Mouse (Mus musculus): ENCODE measurements at regions not wholly inside any gene's neighbourhood (a gene's known extent, or its start where the extent isn't known, plus 50 kb on each side); places are given as distances from the start of the nearest gene placed in this dataset.

DNA sequence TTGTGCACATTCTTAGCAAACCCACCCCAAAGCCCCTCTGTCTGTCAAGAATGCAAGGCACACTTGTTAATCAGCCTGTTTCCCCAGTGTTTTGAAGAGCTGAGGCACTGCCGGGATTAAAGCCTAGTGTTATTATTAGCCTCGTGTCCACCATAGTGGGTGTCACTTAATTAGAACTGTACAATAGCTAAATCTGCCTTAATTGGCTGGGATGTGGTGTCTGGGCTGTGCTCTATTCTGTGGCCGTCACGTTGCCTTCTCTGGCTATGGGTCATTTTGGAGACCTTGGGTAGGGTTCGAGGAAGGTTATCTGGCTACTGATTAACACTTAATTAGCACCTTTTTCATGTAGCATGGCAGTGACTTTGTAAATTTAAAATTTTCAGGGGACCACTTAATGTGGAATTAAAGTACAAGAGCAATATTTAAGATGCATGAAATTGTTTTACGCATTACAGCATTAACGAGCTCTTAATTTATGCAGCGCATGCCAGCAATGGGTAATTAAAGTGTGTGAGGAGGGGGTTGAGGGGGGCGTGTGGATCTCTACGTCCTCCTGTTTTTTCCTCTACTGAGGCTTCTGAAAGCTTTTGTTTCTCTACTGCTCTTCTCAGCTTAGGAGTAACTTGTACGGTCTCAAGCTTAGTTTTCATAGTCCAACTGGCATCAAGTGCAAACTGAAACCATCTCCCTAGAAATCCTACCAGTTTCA is 124.5 kb upstream of the Atp6ap2 start:
- Histone ChIP-seq H3K9ac (no peak overlapping the region), H3K4me1 (peaks cover 17% of the 10 kb centered on the region), H3K36me3 (no peaks in the 10 kb centered on the region), H3K27me3 (no peaks in the 10 kb centered on the region; the same call in 1 of the 2 replicates), H3K4me3 (no peak overlapping the region), H3K27ac (no peak overlapping the region), H3K9me3 (replicated peaks) (no peaks in the 10 kb centered on the region), H3K4me2 (replicated peaks) (no peak overlapping the region)
- ATAC-seq (ENCODE audit: low FRiP score): no peak
- 73% methylated on average over 11 of the region's 11 CpGs for WGBS

DNA sequence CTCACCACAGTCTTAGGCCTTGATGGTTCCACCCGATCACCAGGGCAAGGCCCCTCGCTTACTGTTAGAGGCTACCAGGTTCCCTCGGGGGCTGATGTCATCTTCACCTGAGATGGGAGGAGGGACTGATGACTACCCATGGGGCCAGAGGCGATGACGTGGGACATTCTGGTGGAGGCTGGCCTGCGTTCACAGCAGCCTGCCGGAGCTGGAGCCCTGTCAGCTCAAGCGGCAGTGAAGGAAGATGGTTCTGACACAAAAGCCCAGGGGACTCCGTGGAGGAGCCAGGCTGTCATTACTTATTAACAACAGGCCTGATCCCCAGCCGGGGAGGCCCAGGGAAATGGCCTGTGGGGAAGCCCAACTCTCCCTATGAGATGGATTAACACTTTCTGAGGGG is 121.3 kb upstream of the Atp6ap2 start:
- peak overlapping the region; percentile 81 for H3K27ac ChIP-seq
- ATAC-seq (ENCODE audit: low FRiP score): peak; percentile 69
- WGBS: 32% methylated on average over 10 of the region's 10 CpGs

DNA sequence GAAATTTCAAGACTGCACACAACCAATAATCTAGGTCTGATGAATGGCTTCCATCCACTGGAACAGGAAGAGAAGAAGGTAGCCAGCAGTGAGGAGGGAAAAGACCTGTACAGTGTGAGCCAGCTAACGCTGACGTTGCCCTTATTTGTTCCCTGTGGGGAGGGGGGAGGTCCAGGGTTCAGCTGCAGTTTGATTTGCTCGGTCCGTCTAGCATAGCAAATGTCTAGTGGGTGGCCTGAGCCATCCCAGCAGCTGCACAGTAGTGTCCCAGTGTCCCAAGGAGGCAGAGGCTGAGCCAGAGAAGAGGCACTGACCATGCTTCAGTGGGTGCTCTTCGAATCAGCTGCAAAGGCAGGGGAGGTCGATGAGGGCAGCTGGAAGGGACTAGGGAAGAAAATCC is 120.7 kb upstream of the Atp6ap2 start:
- peak; percentile 59 for ATAC-seq (ENCODE audit: low FRiP score)
- peak overlapping the region; percentile 81 for H3K27ac ChIP-seq
- 36% methylated on average over 6 of the region's 6 CpGs for WGBS

More for the DNA sequence above, 121.3 kb upstream of the Atp6ap2 start:
- no peak overlapping the region for H3K4me2 ChIP-seq (replicated peaks)
- peaks cover 18% of the 10 kb centered on the region for H3K4me1 ChIP-seq
- H3K27me3 ChIP-seq: no peaks in the 10 kb centered on the region; the same call in 1 of the 2 replicates
- H3K36me3 ChIP-seq: no peaks in the 10 kb centered on the region
- H3K9ac ChIP-seq: no peak overlapping the region
- no peaks in the 10 kb centered on the region for H3K9me3 ChIP-seq (replicated peaks)
- no peak overlapping the region for H3K4me3 ChIP-seq

DNA sequence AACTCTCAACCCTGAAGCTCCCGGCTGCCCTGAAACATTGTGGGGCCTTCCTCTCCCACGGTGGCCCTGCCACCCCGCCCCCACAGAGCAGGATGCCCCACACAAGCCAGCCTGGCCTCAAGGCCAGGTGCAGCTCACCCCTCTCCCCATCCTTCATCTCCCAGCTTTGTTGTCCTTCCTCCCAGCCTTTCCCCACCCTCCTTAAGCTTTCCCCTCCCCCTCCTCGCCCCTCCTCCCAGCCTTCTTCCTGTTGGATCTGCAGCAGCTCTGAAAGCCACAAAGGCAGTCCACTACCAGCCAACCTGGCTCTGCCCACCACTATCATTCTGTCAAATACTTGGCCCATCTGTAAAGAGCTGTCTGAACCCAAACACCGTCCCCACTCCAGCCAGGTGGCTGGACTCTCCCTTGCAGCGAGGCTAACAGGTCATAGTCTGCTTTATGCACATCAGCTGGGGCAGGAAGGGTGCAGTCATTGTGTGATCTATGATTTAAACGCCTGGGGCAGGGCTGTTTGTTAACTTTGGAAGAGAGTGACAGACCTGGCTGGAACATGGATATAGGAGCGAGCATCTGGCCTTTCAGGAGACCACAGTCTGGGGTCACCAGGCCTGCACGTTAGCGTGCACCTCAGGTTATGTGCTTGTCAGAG is 119.9 kb upstream of the Atp6ap2 start:
- no peak overlapping the region for H3K4me3 ChIP-seq
- peak; percentile 12 for ATAC-seq (ENCODE audit: low FRiP score)
- 42% methylated on average over 10 of the region's 10 CpGs for WGBS
- H3K4me1 ChIP-seq: peaks cover 18% of the 10 kb centered on the region
- H3K9ac ChIP-seq: no peak overlapping the region
- no peaks in the 10 kb centered on the region for H3K36me3 ChIP-seq
- no peaks in the 10 kb centered on the region; the same call in none of the 2 replicates for H3K27me3 ChIP-seq
- H3K27ac ChIP-seq: peak overlapping the region; percentile 81
- no peak overlapping the region for H3K4me2 ChIP-seq (replicated peaks)
- no peaks in the 10 kb centered on the region for H3K9me3 ChIP-seq (replicated peaks)

More for the DNA sequence above, 120.7 kb upstream of the Atp6ap2 start:
- H3K4me3 ChIP-seq: no peak overlapping the region
- no peaks in the 10 kb centered on the region; the same call in 1 of the 2 replicates for H3K27me3 ChIP-seq
- peaks cover 18% of the 10 kb centered on the region for H3K4me1 ChIP-seq
- no peak overlapping the region for H3K9ac ChIP-seq
- 0 out of 2 replicates have a peak overlapping the region, but pooled peaks have one; percentile 4 for H3K4me2 ChIP-seq (replicated peaks)
- no peaks in the 10 kb centered on the region for H3K36me3 ChIP-seq
- no peaks in the 10 kb centered on the region for H3K9me3 ChIP-seq (replicated peaks)

DNA sequence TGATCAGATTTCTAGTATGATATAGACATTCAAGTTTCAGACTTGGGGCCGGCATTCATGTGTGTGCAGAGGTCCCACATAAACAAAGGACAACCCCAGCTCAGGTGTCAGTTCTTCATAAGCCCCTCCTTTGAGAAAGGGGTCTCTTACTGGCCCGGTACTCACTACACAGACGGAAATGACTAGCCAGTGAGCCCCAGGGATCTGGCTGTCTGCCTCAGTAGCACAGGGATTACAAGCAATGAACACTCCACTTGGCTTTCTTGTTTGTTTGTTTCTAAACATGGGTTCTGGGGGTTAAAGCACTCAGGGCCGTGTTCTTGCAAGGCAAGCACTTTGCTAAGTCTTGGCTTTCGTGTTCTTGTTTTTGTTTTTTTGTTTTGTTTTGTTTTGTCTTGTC is 115.3 kb upstream of the Atp6ap2 start:
- Histone ChIP-seq H3K4me3 (no peak overlapping the region), H3K27me3 (no peaks in the 10 kb centered on the region; the same call in none of the 2 replicates), H3K27ac (no peak overlapping the region), H3K36me3 (no peaks in the 10 kb centered on the region), H3K4me1 (peaks cover 12% of the 10 kb centered on the region), H3K9me3 (replicated peaks) (no peaks in the 10 kb centered on the region), H3K9ac (no peak overlapping the region), H3K4me2 (replicated peaks) (no peak overlapping the region)
- WGBS: 79% methylated on average over 5 of the region's 5 CpGs
- no peak for ATAC-seq (ENCODE audit: low FRiP score)

DNA sequence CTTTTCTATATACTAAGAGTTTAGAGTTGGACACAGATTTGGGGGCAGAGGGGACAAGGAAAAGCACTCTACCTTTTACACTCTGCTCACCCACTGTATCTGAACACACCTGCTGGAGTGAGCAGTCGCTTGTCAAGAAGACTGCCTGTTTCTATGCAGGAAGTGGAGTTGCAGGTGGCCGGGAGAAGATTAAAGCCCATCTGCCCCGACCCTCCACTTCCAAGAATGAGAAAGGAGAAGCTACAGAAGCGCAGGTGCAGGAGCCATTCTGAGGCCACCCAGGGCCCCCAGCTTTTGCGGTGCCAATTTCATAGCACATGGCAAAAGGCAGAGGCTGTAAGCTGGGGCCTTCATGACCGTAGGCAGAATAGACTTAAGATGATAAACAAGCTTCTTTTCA is 108.4 kb upstream of the Atp6ap2 start:
- 79% methylated on average over 6 of the region's 6 CpGs for WGBS
- Histone ChIP-seq H3K36me3 (no peaks in the 10 kb centered on the region), H3K27me3 (peaks cover 8% of the 10 kb centered on the region; the same call in 1 of the 2 replicates), H3K9ac (no peak overlapping the region), H3K4me3 (no peak overlapping the region), H3K4me2 (replicated peaks) (no peak overlapping the region), H3K4me1 (0 out of 2 replicates have a peak, but pooled peaks cover 3% of the 10 kb centered on the region), H3K27ac (no peak overlapping the region), H3K9me3 (replicated peaks) (no peaks in the 10 kb centered on the region)
- ATAC-seq (ENCODE audit: low FRiP score): no peak

DNA sequence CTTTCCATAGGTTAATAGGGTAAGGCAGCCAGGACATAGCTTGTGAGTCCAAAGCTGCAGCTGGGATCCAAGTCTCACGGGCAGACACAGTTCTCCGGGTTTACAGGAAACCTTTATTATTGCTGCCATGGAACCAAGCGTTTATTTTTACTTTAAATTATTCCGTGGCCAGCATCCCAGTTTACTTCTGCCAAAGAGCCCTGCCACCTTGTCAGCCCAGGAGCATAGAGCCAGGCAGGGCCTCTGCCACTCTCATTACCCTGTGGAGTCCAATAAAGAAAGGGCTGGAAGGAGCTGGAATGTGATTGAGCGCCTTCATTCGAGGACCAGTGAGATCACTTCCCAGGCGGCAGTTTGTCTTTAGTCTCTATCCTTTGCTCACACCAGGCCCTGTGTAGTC is 96.6 kb upstream of the Atp6ap2 start:
- Histone ChIP-seq H3K27me3 (peaks cover 10% of the 10 kb centered on the region; the same call in 1 of the 2 replicates), H3K4me2 (replicated peaks) (no peak overlapping the region), H3K9ac (no peak overlapping the region), H3K36me3 (no peaks in the 10 kb centered on the region), H3K27ac (no peak overlapping the region), H3K4me1 (no peaks in the 10 kb centered on the region), H3K9me3 (replicated peaks) (no peaks in the 10 kb centered on the region), H3K4me3 (no peak overlapping the region)
- WGBS: 86% methylated on average over 7 of the region's 7 CpGs
- ATAC-seq (ENCODE audit: low FRiP score): no peak

DNA sequence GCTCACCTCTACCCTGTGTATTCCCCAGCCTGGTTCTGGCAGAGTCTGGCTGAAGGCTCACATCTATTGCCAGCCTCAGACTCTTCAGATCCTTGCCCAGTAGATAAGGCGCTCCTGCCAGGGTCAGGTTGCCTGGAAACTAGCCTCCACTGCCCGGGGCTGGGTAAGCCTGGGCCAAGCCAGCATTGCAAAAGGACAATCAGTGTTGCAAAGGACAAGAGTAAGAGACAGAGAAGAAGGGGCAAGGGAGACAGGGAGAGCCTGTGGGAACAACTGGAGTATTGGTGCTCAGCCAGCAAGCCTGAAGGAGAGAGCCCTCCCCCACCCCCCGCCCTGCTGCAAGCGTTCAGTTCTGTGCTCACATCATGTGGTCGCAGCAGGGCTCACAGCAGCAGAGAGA is 94.4 kb upstream of the Atp6ap2 start:
- no peaks in the 10 kb centered on the region for H3K36me3 ChIP-seq
- ATAC-seq (ENCODE audit: low FRiP score): no peak
- no peak overlapping the region for H3K27ac ChIP-seq
- 54% methylated on average over 5 of the region's 5 CpGs for WGBS
- no peak overlapping the region for H3K4me3 ChIP-seq
- no peak overlapping the region for H3K9ac ChIP-seq
- no peak overlapping the region for H3K4me2 ChIP-seq (replicated peaks)
- peaks cover 10% of the 10 kb centered on the region; the same call in 1 of the 2 replicates for H3K27me3 ChIP-seq
- H3K4me1 ChIP-seq: no peaks in the 10 kb centered on the region
- no peaks in the 10 kb centered on the region for H3K9me3 ChIP-seq (replicated peaks)

DNA sequence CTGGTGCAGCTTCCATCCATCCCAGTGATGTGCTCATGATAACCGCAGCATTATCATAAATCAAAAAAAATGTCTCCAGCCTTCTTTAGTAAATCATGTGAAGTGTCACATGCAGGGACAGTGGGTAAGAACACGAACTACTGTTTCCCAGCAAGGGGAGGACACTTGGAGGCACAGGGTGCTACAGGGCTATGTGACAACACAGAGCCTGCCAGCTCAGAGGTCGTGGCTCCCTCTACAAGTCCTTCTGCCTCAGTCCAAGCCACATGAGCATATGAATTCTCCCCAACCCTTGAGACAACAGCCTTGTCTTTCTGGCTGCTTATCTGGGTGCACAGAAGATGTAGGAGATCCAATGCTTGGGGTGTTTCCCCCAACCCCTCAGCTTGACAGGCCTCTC is 93.7 kb upstream of the Atp6ap2 start:
- peaks cover 10% of the 10 kb centered on the region; the same call in 1 of the 2 replicates for H3K27me3 ChIP-seq
- no peak overlapping the region for H3K4me3 ChIP-seq
- ATAC-seq (ENCODE audit: low FRiP score): no peak
- H3K4me2 ChIP-seq (replicated peaks): no peak overlapping the region
- H3K36me3 ChIP-seq: no peaks in the 10 kb centered on the region
- no peak overlapping the region for H3K27ac ChIP-seq
- no peak overlapping the region for H3K9ac ChIP-seq
- WGBS: 69% methylated on average over 3 of the region's 3 CpGs
- no peaks in the 10 kb centered on the region for H3K9me3 ChIP-seq (replicated peaks)
- H3K4me1 ChIP-seq: no peaks in the 10 kb centered on the region

DNA sequence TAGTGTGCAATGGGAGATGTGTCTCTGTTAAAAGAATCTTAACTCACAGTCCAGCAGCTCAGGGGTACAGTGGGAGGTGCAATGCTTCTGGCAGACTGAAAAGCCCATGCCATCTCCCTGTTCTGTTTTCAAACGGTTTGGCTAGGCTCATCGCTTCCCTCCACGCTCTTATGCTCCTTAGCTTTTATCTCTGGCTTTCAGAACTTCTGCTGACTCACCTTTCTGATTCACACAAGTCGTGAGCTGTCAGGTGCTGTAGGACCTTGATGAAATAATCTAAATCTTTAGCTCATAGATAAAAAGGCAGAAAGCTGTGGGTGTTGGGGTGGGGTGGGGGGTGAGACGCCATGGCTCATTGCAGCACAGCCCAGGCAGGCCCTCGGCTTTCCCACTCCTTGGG is 93.1 kb upstream of the Atp6ap2 start:
- WGBS: 84% methylated on average over 6 of the region's 6 CpGs
- Histone ChIP-seq H3K4me1 (no peaks in the 10 kb centered on the region), H3K4me3 (no peak overlapping the region), H3K4me2 (replicated peaks) (no peak overlapping the region), H3K9ac (no peak overlapping the region), H3K27me3 (peaks cover 10% of the 10 kb centered on the region; the same call in 1 of the 2 replicates), H3K9me3 (replicated peaks) (no peaks in the 10 kb centered on the region), H3K27ac (no peak overlapping the region), H3K36me3 (no peaks in the 10 kb centered on the region)
- ATAC-seq (ENCODE audit: low FRiP score): no peak

DNA sequence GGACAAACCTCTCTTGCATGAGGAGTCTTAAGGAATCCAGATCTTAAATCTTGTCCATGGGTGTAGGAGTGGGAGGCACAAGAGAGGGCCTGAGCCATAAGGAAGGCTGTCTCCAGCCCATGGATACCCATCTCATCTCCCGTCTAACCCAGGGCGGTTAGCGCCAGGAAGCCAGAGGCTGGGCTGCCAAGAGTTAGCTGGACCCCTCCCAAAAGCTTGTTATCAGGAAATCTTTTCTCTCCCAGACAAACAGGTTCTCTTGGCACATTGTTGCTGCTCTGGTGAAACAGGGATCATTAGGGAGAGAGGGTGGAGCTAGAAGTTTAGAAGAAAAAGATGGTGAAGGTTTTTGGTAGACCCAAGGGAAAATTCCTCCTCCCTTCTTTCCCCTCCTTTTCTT is 87.0 kb upstream of the Atp6ap2 start:
- Histone ChIP-seq H3K27me3 (no peaks in the 10 kb centered on the region), H3K36me3 (no peaks in the 10 kb centered on the region), H3K4me3 (no peak overlapping the region), H3K27ac (no peak overlapping the region), H3K9ac (no peak overlapping the region), H3K4me2 (replicated peaks) (no peak overlapping the region), H3K9me3 (replicated peaks) (no peaks in the 10 kb centered on the region), H3K4me1 (no peaks in the 10 kb centered on the region)
- no peak for ATAC-seq (ENCODE audit: low FRiP score)
- 84% methylated on average over 3 of the region's 3 CpGs for WGBS

DNA sequence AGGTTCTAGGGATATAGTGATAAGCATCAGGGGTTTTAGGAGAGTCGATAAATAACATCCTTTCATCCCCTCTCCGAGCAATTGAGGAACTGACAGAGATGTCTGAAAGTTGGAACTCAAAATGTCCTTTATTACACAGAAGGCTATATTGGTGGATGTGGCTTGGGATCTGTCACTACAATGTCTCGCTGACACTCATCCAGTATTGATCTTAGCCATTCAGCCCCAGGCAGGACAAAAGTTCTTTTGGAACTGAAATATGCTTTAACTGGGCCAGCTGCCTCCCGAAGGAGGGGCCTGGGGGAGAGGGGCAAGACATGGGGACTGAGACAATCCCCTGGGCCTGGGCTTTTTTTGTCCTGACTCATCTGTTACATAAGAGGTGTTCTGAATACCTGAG is 85.2 kb upstream of the Atp6ap2 start:
- Histone ChIP-seq H3K4me1 (no peaks in the 10 kb centered on the region), H3K27me3 (no peaks in the 10 kb centered on the region), H3K4me2 (replicated peaks) (no peak overlapping the region), H3K4me3 (no peak overlapping the region), H3K9me3 (replicated peaks) (no peaks in the 10 kb centered on the region), H3K36me3 (no peaks in the 10 kb centered on the region), H3K27ac (no peak overlapping the region), H3K9ac (no peak overlapping the region)
- ATAC-seq (ENCODE audit: low FRiP score): no peak
- 73% methylated on average over 4 of the region's 4 CpGs for WGBS

DNA sequence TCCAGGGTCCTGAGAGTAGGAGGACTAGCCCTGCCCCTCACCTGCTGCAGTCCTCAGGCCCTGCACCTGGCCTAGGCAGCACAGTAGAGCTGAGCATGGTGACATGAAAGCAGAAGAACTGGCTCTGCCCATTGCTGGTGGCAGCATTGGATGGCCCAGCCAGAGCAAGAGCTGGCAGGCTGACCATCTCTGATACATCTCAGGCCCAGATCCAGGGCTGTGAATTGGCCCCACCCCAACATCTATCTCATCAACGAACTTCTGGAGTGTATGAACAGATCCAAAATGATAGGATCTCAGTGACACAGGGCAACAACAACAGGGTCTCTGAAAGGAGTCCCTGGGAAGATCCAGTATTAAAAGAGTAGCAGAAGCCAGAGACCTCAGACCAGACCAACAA is 84.0 kb upstream of the Atp6ap2 start:
- WGBS: 64% methylated on average over 1 of the region's 1 CpGs
- ATAC-seq (ENCODE audit: low FRiP score): no peak
- H3K4me1 ChIP-seq: no peaks in the 10 kb centered on the region
- H3K4me3 ChIP-seq: no peak overlapping the region
- no peaks in the 10 kb centered on the region for H3K27me3 ChIP-seq
- no peak overlapping the region for H3K4me2 ChIP-seq (replicated peaks)
- no peaks in the 10 kb centered on the region for H3K36me3 ChIP-seq
- no peak overlapping the region for H3K9ac ChIP-seq
- H3K27ac ChIP-seq: no peak overlapping the region
- no peaks in the 10 kb centered on the region for H3K9me3 ChIP-seq (replicated peaks)

Measured in hindbrain, embryonic 12.5 days (tissue).